Mouse (Mus musculus): ENCODE results near the gene Med14.

Gene Med14

GRCm38 (mm10) chrX:12761626-12762333 is at the start of gene Med14:
Gene Med14, minus strand, starts transcription at chrX:12762073.
- DNase-seq: peak; percentile 88 to 91

- DNase-seq: no peak
Observed at GRCm38 (mm10) chrX:12800559-12800958, 38.7 kb upstream of the Med14 start.

- peak; percentile 11 to 17 for DNase-seq
Observed at GRCm38 (mm10) chrX:12794842-12795241, 33.0 kb upstream of the Med14 start.

- no peak for DNase-seq
Observed at GRCm38 (mm10) chrX:12791674-12792340, 29.9 kb upstream of the Med14 start.

GRCm38 (mm10) chrX:12773236-12773635 is 11.4 kb upstream of the Med14 start:
- DNase-seq: no peak

- DNase-seq: no peak
Observed at GRCm38 (mm10) chrX:12771561-12771960, 9.7 kb upstream of the Med14 start.

GRCm38 (mm10) chrX:12768571-12768970 is 6.7 kb upstream of the Med14 start:
- no peak for DNase-seq

GRCm38 (mm10) chrX:12766846-12767564 is 5.1 kb upstream of the Med14 start:
- DNase-seq: peak in 1 of 2 experiments; percentile 6

- no peak for DNase-seq
Observed at GRCm38 (mm10) chrX:12763127-12763834, 1.4 kb upstream of the Med14 start.

GRCm38 (mm10) chrX:12762334-12763126 is 657 bp upstream of the Med14 start:
- DNase-seq: no peak

- DNase-seq: no peak
Observed at GRCm38 (mm10) chrX:12761259-12761625, 631 bp downstream of the Med14 start.

- DNase-seq: no peak
Observed at GRCm38 (mm10) chrX:12760501-12760900, 1.4 kb downstream of the Med14 start.

- DNase-seq: no peak
Observed at GRCm38 (mm10) chrX:12759625-12760024, 2.2 kb downstream of the Med14 start.

GRCm38 (mm10) chrX:12747886-12748285 is 14.0 kb downstream of the Med14 start:
- DNase-seq: no peak

GRCm38 (mm10) chrX:12746729-12747128 is 15.1 kb downstream of the Med14 start:
- no peak for DNase-seq

- no peak for DNase-seq
Observed at GRCm38 (mm10) chrX:12740396-12740795, 21.5 kb downstream of the Med14 start.

GRCm38 (mm10) chrX:12716036-12716435 is 45.8 kb downstream of the Med14 start:
- no peak for DNase-seq

- no peak for DNase-seq
Observed at GRCm38 (mm10) chrX:12713796-12714195, 48.1 kb downstream of the Med14 start.

- no peak for DNase-seq
Observed at GRCm38 (mm10) chrX:12686910-12687309, 75.0 kb downstream of the Med14 start.

GRCm38 (mm10) chrX:12686071-12686470 is 75.8 kb downstream of the Med14 start:
- DNase-seq: no peak

- peak; percentile 37 to 42 for DNase-seq
Observed at GRCm38 (mm10) chrX:12677396-12677795, 84.5 kb downstream of the Med14 start.

- peak; percentile 79 to 88 for DNase-seq
Observed at GRCm38 (mm10) chrX:12673054-12673775, 88.7 kb downstream of the Med14 start, which contains the start of gene 1810030O07Rik. Gene 1810030O07Rik, minus strand, starts transcription at chrX:12673668.
